12 mouse cellular contexts compared by ENCODE assay signal in genomic region chr6:92465666-92466065, GRCm38 (mm10).
A peak's percentile ranks its signal among the peaks of the same experiment; 100 is the strongest.
DNase-seq lines count a peak whose midpoint lies in the region; ATAC-seq lines count a peak whose summit lies in the region.
"Had no signal": no experiment of that assay in that cellular context is flagged by ENCODE, and none has a peak within 500 bp of the region (broad histone marks: within the 10 kb centered on the region; RNA-seq: fewer than 3 reads in every experiment).

No protein-coding gene starts in this region.

- H3K36me3 ChIP-seq in hindbrain, embryonic 10.5 days: no peaks in the 10 kb centered on the region
- H3K36me3 ChIP-seq in hindbrain, embryonic 16.5 days (ENCODE audit: control insufficient read depth, insufficient read depth, low read length): no peaks in the 10 kb centered on the region
- H3K36me3 ChIP-seq in midbrain, embryonic 13.5 days: no peaks in the 10 kb centered on the region
- H3K36me3 ChIP-seq in midbrain, embryonic 15.5 days (replicated peaks): no peaks in the 10 kb centered on the region
- H3K36me3 ChIP-seq: embryonic facial prominence, embryonic 15.5 days; neural tube, embryonic 12.5 days had no signal

- H3K9me3 ChIP-seq in hindbrain, embryonic 10.5 days: no peaks in the 10 kb centered on the region
- H3K9me3 ChIP-seq in hindbrain, embryonic 16.5 days (ENCODE audit: control insufficient read depth, low read length): no peaks in the 10 kb centered on the region
- no peaks in the 10 kb centered on the region for H3K9me3 ChIP-seq in midbrain, embryonic 13.5 days
- no peaks in the 10 kb centered on the region for H3K9me3 ChIP-seq in midbrain, embryonic 15.5 days
- H3K9me3 ChIP-seq: embryonic facial prominence, embryonic 15.5 days; neural tube, embryonic 12.5 days had no signal

- no peak overlapping the region for H3K4me3 ChIP-seq in hindbrain, embryonic 10.5 days
- H3K4me3 ChIP-seq in hindbrain, embryonic 16.5 days (ENCODE audit: low read length): no peak overlapping the region
- no peak overlapping the region for H3K4me3 ChIP-seq in midbrain, embryonic 13.5 days (replicated peaks)
- H3K4me3 ChIP-seq in midbrain, embryonic 15.5 days: no peak overlapping the region
- H3K4me3 ChIP-seq: embryonic facial prominence, embryonic 15.5 days; neural tube, embryonic 12.5 days had no signal

- peak overlapping the region; percentile 73 for H3K27ac ChIP-seq in hindbrain, embryonic 10.5 days
- H3K27ac ChIP-seq in hindbrain, embryonic 16.5 days (ENCODE audit: low read depth, low read length): no peak overlapping the region
- peak overlapping the region; percentile 7; the same call in 1 of the 2 replicates for H3K27ac ChIP-seq in midbrain, embryonic 13.5 days
- H3K27ac ChIP-seq in midbrain, embryonic 15.5 days: no peak overlapping the region
- H3K27ac ChIP-seq: neural tube, embryonic 12.5 days had no signal

- H3K27me3 ChIP-seq in hindbrain, embryonic 10.5 days (ENCODE audit: insufficient read depth, poor library complexity, severe bottlenecking): no peaks in the 10 kb centered on the region
- no peaks in the 10 kb centered on the region for H3K27me3 ChIP-seq in hindbrain, embryonic 16.5 days (replicated peaks; ENCODE audit: control insufficient read depth, insufficient read depth, low read length)
- H3K27me3 ChIP-seq in midbrain, embryonic 13.5 days: no peaks in the 10 kb centered on the region
- no peaks in the 10 kb centered on the region for H3K27me3 ChIP-seq in midbrain, embryonic 15.5 days (replicated peaks)
- H3K27me3 ChIP-seq: embryonic facial prominence, embryonic 15.5 days; neural tube, embryonic 12.5 days had no signal

- ATAC-seq in hindbrain, embryonic 16.5 days: no peak
- ATAC-seq in midbrain, embryonic 13.5 days: no peak
- ATAC-seq in midbrain, embryonic 15.5 days (replicated peaks): no peak
- ATAC-seq: CD4-positive, CD25-positive, alpha-beta regulatory T cell, adult 4 months had no signal

- WGBS in hindbrain, embryonic 10.5 days: 62% methylated on average over 1 of the region's 1 CpGs
- WGBS in hindbrain, embryonic 16.5 days: 71% methylated on average over 1 of the region's 1 CpGs
- WGBS in midbrain, embryonic 13.5 days: 77% methylated on average over 1 of the region's 1 CpGs
- WGBS in midbrain, embryonic 15.5 days: 81% methylated on average over 1 of the region's 1 CpGs

- H3K4me1 ChIP-seq in hindbrain, embryonic 10.5 days (replicated peaks): peaks cover 43% of the 10 kb centered on the region
- H3K4me1 ChIP-seq in hindbrain, embryonic 16.5 days (ENCODE audit: control insufficient read depth, insufficient read depth, low read depth, low read length): peaks cover 45% of the 10 kb centered on the region
- peaks cover 58% of the 10 kb centered on the region for H3K4me1 ChIP-seq in midbrain, embryonic 13.5 days (replicated peaks)
- peaks cover 46% of the 10 kb centered on the region for H3K4me1 ChIP-seq in midbrain, embryonic 15.5 days

- H3K9ac ChIP-seq in hindbrain, embryonic 16.5 days (ENCODE audit: low read depth, low read length): no peak overlapping the region
- H3K9ac ChIP-seq in midbrain, embryonic 13.5 days (replicated peaks): no peak overlapping the region
- no peak overlapping the region for H3K9ac ChIP-seq in midbrain, embryonic 15.5 days
- H3K9ac ChIP-seq: embryonic facial prominence, embryonic 15.5 days; neural tube, embryonic 12.5 days had no signal

- H3K4me2 ChIP-seq in hindbrain, embryonic 16.5 days (ENCODE audit: low read length): no peak overlapping the region
- no peak overlapping the region for H3K4me2 ChIP-seq in midbrain, embryonic 13.5 days (replicated peaks)
- no peak overlapping the region for H3K4me2 ChIP-seq in midbrain, embryonic 15.5 days
- H3K4me2 ChIP-seq: embryonic facial prominence, embryonic 15.5 days; neural tube, embryonic 12.5 days had no signal

- DNase-seq in hindbrain, embryonic 10.5 days (ENCODE audit: low spot score): no peak
- peak; percentile 21 for DNase-seq in heart, postnatal 4 days
- DNase-seq in lung, postnatal 36 days: peak; percentile 68
- no peak for DNase-seq in retina, embryonic 14.5 days (ENCODE audit: low spot score)
- DNase-seq in thymus, postnatal 10 days (ENCODE audit: low spot score in 2 of 2): no peak
- DNase-seq: right cerebral cortex, postnatal 4 days had no signal

Comparison
In these comparisons a context has a peak if more than half of its experiments do, and no peak if none do; other contexts are left out.
1. H3K27ac ChIP-seq: peak in hindbrain, embryonic 10.5 days (single experiment) and midbrain, embryonic 13.5 days (single experiment); none in hindbrain, embryonic 16.5 days (single experiment) and midbrain, embryonic 15.5 days (single experiment).
2. DNase-seq: peak in heart, postnatal 4 days (single experiment) and lung, postnatal 36 days (single experiment); none in hindbrain, embryonic 10.5 days (single experiment), retina, embryonic 14.5 days (single experiment) and thymus, postnatal 10 days (0 of 2).